Mouse (Mus musculus): ENCODE measurements around the gene Aqp6.
A peak's percentile ranks its signal among the peaks of the same experiment; 100 is the strongest.

Gene Aqp6

DNA sequence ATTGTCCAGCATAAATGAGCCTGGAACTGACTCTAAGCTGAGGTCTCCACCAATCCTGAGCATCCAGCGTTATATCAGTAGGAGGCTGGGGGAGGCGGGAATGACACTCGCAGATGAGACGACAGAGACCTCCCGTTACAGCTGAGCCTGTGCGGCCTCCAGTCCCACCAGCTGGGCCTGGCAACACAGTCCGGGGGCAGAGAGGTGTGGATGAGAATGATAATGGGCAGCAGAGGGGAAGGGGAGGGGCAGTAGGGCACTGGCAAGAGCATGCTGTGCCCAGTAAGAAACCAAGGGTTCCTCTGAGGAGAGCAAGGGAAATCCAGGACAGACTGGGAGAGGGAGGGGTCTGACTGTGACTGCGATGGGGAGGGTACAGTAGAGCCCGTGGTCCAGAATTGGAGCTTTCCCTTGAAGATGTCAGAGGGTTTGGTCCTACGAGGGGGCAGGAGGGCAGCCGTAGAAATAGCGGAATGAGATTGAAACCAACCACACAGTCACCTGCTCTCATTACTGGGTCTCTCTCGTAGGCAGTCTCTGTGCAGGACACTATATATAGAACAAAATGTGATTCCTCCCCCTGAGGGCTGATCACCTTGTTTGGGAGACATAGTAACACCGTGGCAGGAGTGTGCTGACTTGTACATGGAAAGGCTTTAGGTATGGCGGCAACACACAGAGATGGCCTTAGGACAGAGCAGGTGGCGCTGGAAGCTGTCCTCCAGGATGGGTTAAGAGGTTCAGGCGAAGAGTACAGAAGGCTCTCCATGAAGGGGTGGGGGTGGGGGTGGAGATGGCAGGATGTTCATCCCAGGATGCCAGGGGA is 1.7 kb upstream of the Aqp6 start:
- no peak for DNase-seq

DNA sequence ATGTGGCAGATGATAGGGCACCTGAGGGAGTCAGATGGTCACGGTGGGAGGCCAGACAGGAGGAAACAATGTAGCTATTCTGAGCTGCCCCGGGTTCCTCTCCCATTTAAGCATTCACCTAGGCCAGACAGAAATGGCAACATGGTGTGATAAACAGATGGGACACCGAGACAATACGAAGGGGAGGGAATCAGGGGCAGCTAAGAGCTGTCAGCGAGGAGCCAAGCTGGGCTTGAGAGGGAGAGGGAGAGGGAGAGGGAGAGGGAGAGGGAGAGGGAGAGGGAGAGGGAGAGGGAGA is 572 bp downstream of the Aqp6 start:
- DNase-seq, result no peak

DNA sequence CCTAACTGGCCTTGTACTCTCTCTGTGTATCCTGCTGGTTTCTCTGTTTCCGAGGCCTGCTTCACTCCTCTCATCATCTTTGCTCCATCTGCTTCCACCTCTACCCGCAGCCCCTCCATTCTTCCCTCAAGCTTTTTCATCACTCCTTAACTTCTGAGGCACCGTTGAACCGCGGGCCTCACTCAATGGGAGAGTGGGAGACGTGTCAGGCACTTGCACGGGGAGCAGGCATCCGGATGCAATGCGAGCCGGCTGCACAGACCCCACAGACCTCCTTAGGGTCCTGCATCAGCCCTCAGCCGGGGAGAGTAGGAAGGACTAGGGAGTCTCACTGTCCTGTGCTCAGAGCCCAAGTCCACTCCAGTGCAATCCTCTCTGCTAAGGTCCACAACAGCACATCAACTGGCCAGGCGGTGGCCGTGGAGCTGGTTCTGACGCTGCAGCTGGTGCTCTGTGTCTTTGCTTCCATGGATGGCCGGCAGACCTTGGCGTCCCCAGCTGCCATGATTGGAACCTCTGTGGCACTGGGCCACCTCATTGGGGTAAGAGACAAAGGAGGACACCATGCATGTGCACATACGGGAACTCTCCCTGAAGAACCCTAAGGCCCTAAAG is 1.1 kb downstream of the Aqp6 start:
- no peak for DNase-seq

- no peak for DNase-seq
Measured at GRCm38 (mm10) chr15:99603216-99603615, 2.0 kb downstream of the Aqp6 start.

DNA sequence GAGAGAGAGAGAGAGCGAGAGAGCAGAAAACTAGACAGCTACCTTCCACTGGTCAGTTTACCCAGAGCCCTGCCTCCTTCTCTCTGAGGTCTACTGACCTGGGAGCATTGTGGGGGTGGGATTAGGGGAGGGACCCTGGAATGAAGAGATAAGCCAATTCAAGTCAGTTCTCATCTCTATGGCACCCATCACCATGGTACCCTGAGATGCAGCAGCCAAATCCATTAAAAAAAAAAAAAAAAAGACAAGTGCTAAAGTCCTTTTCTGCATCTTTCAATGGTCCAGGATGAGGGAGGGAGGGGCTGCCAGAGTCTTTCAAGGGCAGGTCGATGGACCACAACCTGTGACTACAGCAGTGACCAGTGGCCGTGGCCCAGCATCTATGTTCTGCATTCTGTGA is 4.4 kb downstream of the Aqp6 start:
- no peak for DNase-seq

DNA sequence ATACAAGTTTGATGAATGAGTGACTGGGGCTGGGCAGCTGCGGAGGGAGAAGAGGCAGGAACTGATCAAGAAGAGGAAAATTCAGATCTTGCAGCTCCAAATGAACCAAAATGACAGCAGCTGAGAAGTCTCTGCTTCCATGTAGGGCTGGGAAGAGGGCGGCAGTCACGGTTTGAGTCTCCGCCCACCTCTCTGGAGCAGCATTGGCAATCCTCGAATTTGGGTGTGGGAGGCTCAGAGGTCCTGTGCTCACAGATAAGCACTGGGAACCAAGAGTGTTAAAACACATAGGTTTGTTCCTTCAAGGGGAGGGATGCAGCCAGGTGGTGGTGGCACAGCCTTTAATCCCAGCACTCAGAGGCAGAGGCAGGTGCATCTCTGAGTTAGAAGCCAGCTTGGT is 5.3 kb downstream of the Aqp6 start:
- no peak for DNase-seq

- DNase-seq, result no peak
Measured at GRCm38 (mm10) chr15:99607388-99608113, 6.4 kb downstream of the Aqp6 start.

- no peak for DNase-seq
Measured at GRCm38 (mm10) chr15:99608382-99609125, 7.4 kb downstream of the Aqp6 start.

- DNase-seq, result no peak
Measured at GRCm38 (mm10) chr15:99611563-99611962, 10.4 kb downstream of the Aqp6 start.

DNA sequence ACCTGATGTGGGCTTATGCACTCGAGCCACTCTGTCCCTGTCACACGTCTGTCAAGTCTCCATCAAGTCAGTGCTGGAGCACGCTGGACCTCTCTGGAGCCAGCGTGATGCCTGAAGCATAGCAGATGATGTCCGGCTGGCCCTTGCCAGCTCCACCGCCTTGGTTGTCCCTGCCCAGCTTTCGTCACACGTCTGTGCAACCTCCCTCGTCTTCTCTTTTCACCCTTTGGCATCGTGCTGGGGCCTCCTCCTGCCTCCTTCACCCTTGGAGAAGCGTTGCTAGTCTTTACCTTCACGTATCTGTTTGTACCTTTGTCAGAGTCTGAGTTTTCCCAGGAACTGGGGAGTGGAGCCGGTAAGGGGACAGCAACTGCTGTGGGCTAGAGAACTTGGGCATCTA is 13.1 kb downstream of the Aqp6 start:
- DNase-seq, result no peak

- DNase-seq, result no peak
Measured at GRCm38 (mm10) chr15:99614753-99615152, 13.6 kb downstream of the Aqp6 start.

DNA sequence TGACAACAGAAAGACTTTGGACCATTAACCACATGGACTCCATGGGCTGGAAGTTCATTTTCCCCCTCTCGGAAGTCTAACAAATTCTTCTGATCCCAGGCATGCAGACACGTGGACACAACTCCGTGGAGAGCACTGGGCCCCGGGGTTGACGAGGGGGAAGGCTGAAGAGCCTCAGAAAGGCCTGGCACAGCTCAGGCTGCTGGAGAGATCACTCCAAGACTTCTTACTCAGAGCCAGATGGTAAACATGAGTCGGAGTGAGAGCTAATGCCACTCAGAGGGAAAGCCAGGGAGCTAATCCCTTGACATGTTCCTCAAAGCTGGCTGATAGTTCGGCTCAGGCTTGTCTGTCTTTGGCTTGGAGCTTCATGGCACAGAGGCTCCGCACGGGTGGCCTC is 14.0 kb downstream of the Aqp6 start:
- no peak for DNase-seq

- no peak for DNase-seq
Measured at GRCm38 (mm10) chr15:99618595-99618994, 17.4 kb downstream of the Aqp6 start.

DNA sequence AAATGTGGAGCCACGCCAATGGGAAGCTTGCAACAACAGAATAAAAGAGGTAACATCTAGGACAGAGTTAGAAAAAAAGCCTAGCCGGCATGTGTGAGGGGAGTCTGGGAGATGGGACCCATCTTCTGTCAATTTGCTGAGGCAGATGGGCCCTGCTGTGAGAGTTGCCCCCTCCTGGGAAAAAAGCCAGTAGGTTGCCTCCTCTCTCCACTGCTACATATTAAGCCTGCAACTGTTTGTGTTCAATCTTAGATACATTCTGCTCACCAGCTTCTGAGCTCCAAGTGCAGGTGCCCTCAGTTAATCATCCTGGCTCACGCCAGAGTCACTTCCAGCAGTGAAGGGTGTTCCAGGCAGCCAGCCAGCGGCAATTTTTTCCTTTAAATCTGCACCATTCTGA is 18.6 kb downstream of the Aqp6 start:
- no peak for DNase-seq

GRCm38 (mm10) chr15:99622063-99622462 is 20.9 kb downstream of the Aqp6 start:
- no peak for DNase-seq

DNA sequence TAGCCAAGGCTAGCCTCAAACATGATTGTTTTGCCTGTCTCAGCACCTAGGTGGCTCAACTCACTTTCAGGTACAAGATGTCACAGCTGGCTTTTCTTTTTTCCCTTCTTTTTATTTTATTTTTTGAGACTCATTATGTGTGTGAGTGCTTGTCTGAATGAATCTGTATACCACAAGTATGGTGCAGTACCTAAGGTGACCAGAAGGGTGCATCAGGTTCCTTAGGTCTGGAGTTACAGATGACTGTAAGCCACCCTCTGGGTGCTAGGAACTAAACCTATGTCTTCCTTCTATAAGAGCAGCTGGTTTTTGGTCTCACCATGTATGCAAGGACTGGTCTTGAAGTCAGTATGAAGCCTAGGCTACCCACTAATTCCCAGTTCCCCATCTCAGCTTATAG is 30.4 kb downstream of the Aqp6 start:
- no peak for DNase-seq

DNA sequence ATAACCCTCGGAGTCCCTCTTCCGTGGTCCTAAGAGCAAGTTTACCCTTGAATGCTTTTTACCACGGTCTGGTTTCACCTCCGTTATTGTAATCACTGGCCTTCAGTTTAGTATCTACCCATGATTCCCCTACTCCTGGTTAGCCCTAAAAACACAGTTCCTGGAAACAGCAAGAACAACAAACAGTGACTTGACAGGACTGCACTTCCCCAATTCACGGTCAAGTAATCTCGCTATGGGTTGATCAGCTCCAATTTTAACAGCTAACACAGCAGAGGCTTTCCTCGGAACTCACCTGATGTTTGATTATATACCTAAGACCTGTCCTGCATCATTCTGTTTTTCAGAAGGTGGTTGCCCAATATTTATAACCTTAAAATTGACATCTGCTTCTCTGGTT is 33.5 kb downstream of the Aqp6 start:
- DNase-seq, result no peak

DNA sequence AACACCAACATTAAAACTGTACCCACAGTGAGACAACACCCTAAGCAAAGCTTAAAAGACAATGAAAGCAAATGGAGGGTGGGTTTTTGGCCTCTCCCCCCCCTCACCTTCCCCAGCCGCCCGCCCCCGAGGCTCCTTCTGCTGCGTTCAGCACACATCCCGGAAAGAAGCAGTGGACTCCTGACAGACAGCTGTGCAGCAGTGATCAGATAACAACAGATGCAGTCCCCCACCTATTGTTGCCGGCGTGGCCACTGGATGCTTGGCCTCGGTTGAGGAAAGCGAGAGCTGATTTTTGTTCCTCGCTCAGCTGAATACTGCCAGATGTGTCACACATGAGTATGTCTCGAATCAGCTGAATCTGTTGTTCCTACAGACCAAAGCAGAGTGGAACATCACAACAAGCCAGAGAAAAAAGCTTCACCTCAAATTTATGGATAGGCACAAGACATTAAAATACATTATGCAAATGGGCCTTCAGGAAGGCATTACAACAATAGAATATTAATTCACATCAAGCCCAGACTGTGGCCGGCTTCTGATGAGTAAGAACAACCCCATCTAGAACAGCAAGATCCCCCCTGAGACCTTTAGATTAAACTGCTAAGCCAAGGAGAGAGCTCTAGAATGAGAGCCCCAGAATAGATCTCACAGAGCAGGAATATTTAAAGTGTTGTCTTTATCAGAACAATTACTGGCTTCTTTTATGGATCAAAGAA is 36.4 kb downstream of the Aqp6 start:
- DNase-seq, result no peak

GRCm38 (mm10) chr15:99638124-99638485 is 36.9 kb downstream of the Aqp6 start:
- no peak for DNase-seq

DNA sequence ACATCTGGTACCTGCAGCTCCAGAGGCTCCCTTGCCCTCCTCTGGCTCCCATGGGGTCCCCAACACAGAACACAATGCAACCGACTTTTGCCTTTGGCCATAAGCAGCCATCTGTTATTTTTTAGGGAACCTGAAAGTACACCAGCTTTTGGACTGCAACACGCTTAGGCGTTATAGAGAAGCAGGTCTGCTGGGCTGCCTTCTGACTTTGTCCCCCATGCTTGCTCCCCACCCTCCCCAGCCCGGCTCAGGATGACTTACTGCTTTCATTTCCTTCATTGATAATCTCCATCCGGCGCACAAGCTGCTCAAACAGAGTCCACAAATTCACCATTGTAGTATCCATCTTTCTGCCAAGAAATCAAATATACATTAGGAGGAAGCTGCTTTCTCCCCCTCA is 41.4 kb downstream of the Aqp6 start:
- DNase-seq, result no peak

GRCm38 (mm10) chr15:99643832-99644231 is 42.6 kb downstream of the Aqp6 start:
- DNase-seq, result no peak

DNA sequence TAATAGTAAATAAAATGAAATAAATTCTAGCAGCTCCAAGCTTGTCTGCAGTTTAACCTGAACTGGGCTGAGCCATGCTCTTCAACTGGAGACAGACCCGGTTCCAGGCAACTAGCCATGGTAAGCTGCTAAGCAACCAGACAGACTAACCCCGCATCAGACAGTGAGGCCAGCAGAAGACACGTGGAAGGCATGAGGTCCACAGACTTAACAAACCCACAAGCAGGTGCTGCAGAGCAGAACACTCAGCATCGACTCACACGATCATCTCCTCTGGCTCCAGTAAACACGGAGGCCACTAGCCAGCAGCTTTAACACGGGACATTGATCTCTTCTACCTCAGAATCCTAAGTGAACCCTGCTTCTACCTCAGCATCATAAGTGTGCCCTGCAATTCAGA is 43.6 kb downstream of the Aqp6 start:
- DNase-seq, result peak; percentile 50

DNA sequence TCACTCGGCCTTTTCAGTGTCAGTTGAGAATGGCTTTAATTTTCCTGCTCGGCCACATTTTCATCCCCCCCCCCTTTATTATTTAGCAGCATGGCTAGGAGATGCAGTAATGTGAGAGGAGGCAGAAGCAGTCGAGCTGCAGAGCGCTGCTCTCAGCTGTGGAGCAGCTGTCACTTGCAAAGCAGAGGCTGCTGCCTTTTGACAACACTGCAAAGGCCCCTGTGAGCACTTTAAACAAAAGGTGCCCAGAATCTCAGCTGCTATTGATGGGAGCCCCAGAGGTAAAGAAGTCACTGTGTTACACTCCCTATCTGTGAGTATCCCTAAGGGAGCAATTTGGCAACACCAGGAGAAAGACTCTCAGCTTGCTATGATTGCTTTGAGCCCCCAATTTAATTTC is 47.1 kb downstream of the Aqp6 start:
- no peak for DNase-seq

Measured in right cerebral cortex, postnatal 14 days (tissue).